Mouse (Mus musculus) midbrain, postnatal 0 days (tissue): ENCODE results near the gene Zmynd10. TPM values are rescaled to one million over a fixed set of nuclear protein-coding genes. Genes with fewer than 3 reads are reported as not detected.

Source experiments
- ATAC-seq: fragments of 200-750 bp; cut with Nextera tagmentation; 2 replicates; pipeline ENCODE4 v1.8.0; 2017; ENCODE audit warnings: moderate number of reproducible peaks, mild to moderate bottlenecking, moderate TSS enrichment, moderate library complexity; ENCODE audit not compliant: low FRiP score
- DNase-seq: peaks from one replicate; pipeline ENCODE4 v3.0.0-alpha.2; 2015; ENCODE audit warnings: low spot score
- H3K27ac ChIP-seq: fragments of 300-500 bp; sonication (generic); 2 replicates; pipeline ENCODE4 v1.5.1; 2014; ENCODE audit warnings: low read depth, mild to moderate bottlenecking, low read length, mixed read lengths
- H3K27me3 ChIP-seq: fragments of 300-500 bp; sonication (generic); 2 replicates; pipeline ENCODE4 v1.6.1; 2014; ENCODE audit warnings: low read length, control low read depth, mixed read lengths; ENCODE audit not compliant: insufficient read depth
- H3K36me3 ChIP-seq: fragments of 300-500 bp; sonication (generic); 2 replicates; pipeline ENCODE4 v1.6.1; 2014; ENCODE audit warnings: low read length, control low read depth, mixed read lengths; ENCODE audit not compliant: insufficient read depth
- H3K4me1 ChIP-seq: fragments of 300-500 bp; sonication (generic); 2 replicates; pipeline ENCODE4 v1.6.1; 2014; ENCODE audit warnings: mild to moderate bottlenecking, control low read depth, antibody characterized with exemption, low read length, mixed read lengths; ENCODE audit not compliant: insufficient read depth
- H3K4me2 ChIP-seq: fragments of 300-500 bp; sonication (generic); 2 replicates; pipeline ENCODE4 v1.6.1; 2014; ENCODE audit warnings: low read depth, mild to moderate bottlenecking, low read length, mixed read lengths; ENCODE audit not compliant: poor library complexity, severe bottlenecking
- H3K4me3 ChIP-seq: fragments of 300-500 bp; sonication (generic); 2 replicates; pipeline ENCODE4 v1.5.1; 2014; ENCODE audit warnings: low read depth, mild to moderate bottlenecking, low read length, moderate library complexity
- H3K9ac ChIP-seq: fragments of 300-500 bp; sonication (generic); replicated peaks from 2 replicates; pipeline ENCODE4 v1.6.1; 2014; ENCODE audit warnings: mild to moderate bottlenecking, low read length, moderate library complexity, mixed read lengths; ENCODE audit not compliant: poor library complexity, severe bottlenecking
- H3K9me3 ChIP-seq: fragments of 300-500 bp; sonication (generic); 2 replicates; pipeline ENCODE4 v1.6.1; 2016; ENCODE audit warnings: low read length, control low read depth
- CTCF ChIP-seq: IDR thresholded peaks from 2 replicates; pipeline ENCODE4 v1.5.1; 2016; ENCODE audit warnings: antibody characterized with exemption, mild to moderate bottlenecking
- WGBS: fragments of 180-500 bp; shearing (Covaris S2); extraction: QIAGEN DNeasy Blood & Tissue Kit; methylation state at CpG from one replicate; pipeline ENCODE4 v1.1.7; 2014; 5-methylcytosine and 5-hydroxymethylcytosine counted together
- polyA plus RNA-seq: library from polyadenylated mRNA; unstranded; fragments of >200 nt; fragmentation: Nextera tagmentation; extraction: Ambion mirVana; gene quantifications from 2 replicates; pipeline ENCODE4 v1.2.1, GENCODE M21; 2015
- total RNA-seq: library from RNA; depleted of rRNA; stranded (reverse); fragments of >200 nt; gene quantifications from 2 replicates; pipeline ENCODE4 v1.2.3, GENCODE M21; 2014

The Zmynd10 gene
- total and polyA plus RNA-seq, 2 experiments from 2014 or later = 3.3 to 4.9 TPM

- peaks cover 22% of the 10 kb centered on the region for H3K4me1 ChIP-seq
- H3K27me3 ChIP-seq = no peaks in the 10 kb centered on the region
- peaks cover 28% of the 10 kb centered on the region for H3K36me3 ChIP-seq
- 90% methylated on average over 7 of the region's 7 CpGs for WGBS
- H3K9me3 ChIP-seq = no peaks in the 10 kb centered on the region
- DNase-seq (no peak), ATAC-seq (no peak)
- H3K4me3 ChIP-seq = no peak overlapping the region
- H3K4me2 ChIP-seq = no peak overlapping the region
- no peak for TF ChIP-seq CTCF
- no peak overlapping the region for H3K9ac ChIP-seq
- no peak overlapping the region for H3K27ac ChIP-seq
Measured at GRCm38 (mm10) chr9:107538231-107538630, 8.9 kb upstream of the Zmynd10 start.

DNA sequence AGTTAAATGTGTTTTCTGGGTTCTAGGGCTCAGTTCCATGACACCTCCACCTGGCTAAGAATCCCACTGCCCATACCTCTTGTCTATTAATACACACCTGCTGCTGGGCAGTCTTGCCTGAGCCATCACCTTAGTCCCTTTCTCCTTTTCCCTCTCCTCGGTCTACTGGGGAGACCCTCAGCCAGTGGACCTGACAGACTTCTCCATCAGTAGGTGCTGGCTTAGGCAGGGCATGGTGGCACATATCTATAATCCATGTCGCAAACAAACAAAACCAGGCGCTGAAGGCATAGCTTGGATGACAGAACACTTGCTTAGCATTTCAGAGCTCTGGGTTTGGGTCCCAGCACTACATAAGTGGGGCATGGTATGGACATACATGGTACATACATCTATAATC, 8.4 kb upstream of the Zmynd10 start:
- Histone ChIP-seq H3K9me3 (no peaks in the 10 kb centered on the region), H3K9ac (no peak overlapping the region), H3K27me3 (no peaks in the 10 kb centered on the region), H3K4me3 (no peak overlapping the region), H3K27ac (no peak overlapping the region), H3K4me1 (peaks cover 22% of the 10 kb centered on the region), H3K36me3 (peaks cover 28% of the 10 kb centered on the region), H3K4me2 (no peak overlapping the region)
- no peak for DNase-seq
- ATAC-seq = no peak
- 90% methylated on average over 3 of the region's 3 CpGs for WGBS
- no peak for TF ChIP-seq CTCF

GRCm38 (mm10) chr9:107539940-107540339, 7.2 kb upstream of the Zmynd10 start:
- 93% methylated on average over 8 of the region's 8 CpGs for WGBS

DNA sequence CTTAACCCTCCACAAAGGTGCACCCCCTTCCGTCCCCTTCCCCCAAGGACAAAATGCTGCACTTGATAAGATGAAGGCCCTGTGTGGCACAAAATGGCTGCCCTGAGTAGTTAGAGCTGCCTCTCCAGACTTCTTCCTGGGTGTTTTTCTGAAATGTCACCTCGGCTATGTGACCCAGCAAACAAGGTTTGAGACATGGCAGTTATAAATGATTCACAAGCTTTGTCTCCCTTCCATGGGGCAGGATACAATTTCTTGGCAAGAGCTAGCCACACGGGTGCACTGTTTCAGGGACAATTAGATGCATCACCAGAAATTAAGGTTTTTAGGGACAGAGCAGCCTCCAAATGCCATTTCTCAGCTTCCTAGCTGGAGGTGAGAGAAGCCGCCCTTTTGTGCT, 6.7 kb upstream of the Zmynd10 start:
- no peak for ATAC-seq
- H3K9ac ChIP-seq = no peak overlapping the region
- peak overlapping the region; percentile 79 for H3K4me2 ChIP-seq
- H3K4me1 ChIP-seq = peaks cover 22% of the 10 kb centered on the region
- DNase-seq = no peak
- 0 out of 2 replicates have a peak, but pooled peaks have one; percentile 5 for TF ChIP-seq CTCF
- H3K9me3 ChIP-seq = no peaks in the 10 kb centered on the region
- no peak overlapping the region for H3K4me3 ChIP-seq
- H3K27me3 ChIP-seq = no peaks in the 10 kb centered on the region
- H3K36me3 ChIP-seq = peaks cover 42% of the 10 kb centered on the region
- WGBS = 76% methylated on average over 4 of the region's 4 CpGs
- H3K27ac ChIP-seq = no peak overlapping the region

More at GRCm38 (mm10) chr9:107539940-107540339, 7.2 kb upstream of the Zmynd10 start:
- no peak for TF ChIP-seq CTCF
- ATAC-seq (no peak), DNase-seq (no peak)
- no peak overlapping the region for H3K4me3 ChIP-seq
- H3K9me3 ChIP-seq = no peaks in the 10 kb centered on the region
- H3K4me2 ChIP-seq = no peak overlapping the region
- peaks cover 22% of the 10 kb centered on the region for H3K4me1 ChIP-seq
- peaks cover 38% of the 10 kb centered on the region for H3K36me3 ChIP-seq
- H3K27ac ChIP-seq = no peak overlapping the region
- no peak overlapping the region for H3K9ac ChIP-seq
- no peaks in the 10 kb centered on the region for H3K27me3 ChIP-seq

- peak overlapping the region; percentile 79 for H3K4me2 ChIP-seq
- no peak for ATAC-seq
- H3K27me3 ChIP-seq = no peaks in the 10 kb centered on the region
- H3K36me3 ChIP-seq = peaks cover 43% of the 10 kb centered on the region
- peak overlapping the region; percentile 14; the same call in 1 of the 2 replicates for H3K27ac ChIP-seq
- 45% methylated on average over 10 of the region's 10 CpGs for WGBS
- TF ChIP-seq CTCF = no peak
- H3K9ac ChIP-seq = peak overlapping the region; percentile 58
- peaks cover 16% of the 10 kb centered on the region for H3K4me1 ChIP-seq
- H3K9me3 ChIP-seq = no peaks in the 10 kb centered on the region
- DNase-seq = no peak
- H3K4me3 ChIP-seq = peak overlapping the region; percentile 56
Measured at GRCm38 (mm10) chr9:107541005-107541404, 6.1 kb upstream of the Zmynd10 start.

GRCm38 (mm10) chr9:107541474-107542351, 5.4 kb upstream of the Zmynd10 start, which contains the start of the genes Cyb561d2 and Nprl2:
Gene Cyb561d2, minus strand, starts transcription at chr9:107542193.
Gene Nprl2, plus strand, starts transcription at chr9:107542226.
- WGBS = under 1% methylated on average over 46 of the region's 46 CpGs
- H3K4me2 ChIP-seq = peak within 1 kb of the TSS; percentile 79
- peak within 1 kb of the TSS; percentile 58 for H3K9ac ChIP-seq
- no peak; the same call in 1 of the 2 replicates for TF ChIP-seq CTCF
- H3K4me3 ChIP-seq = peak within 1 kb of the TSS; percentile 56
- H3K27ac ChIP-seq = peak within 1 kb of the TSS; percentile 67
- peaks cover 11% of the 10 kb centered on the region for H3K4me1 ChIP-seq
- peaks cover 43% of the 10 kb centered on the region for H3K36me3 ChIP-seq
- peak; percentile 86 for ATAC-seq
- DNase-seq = peak; percentile 95
- H3K27me3 ChIP-seq = no peaks in the 10 kb centered on the region
- H3K9me3 ChIP-seq = no peaks in the 10 kb centered on the region
